Mouse (Mus musculus): ENCODE measurements around the gene Mrpl44. TPM values are rescaled to one million over a fixed set of nuclear protein-coding genes. Genes with fewer than 3 reads are reported as not detected.

Mrpl44 gene
- polyA plus RNA-seq, 1 experiment from 2014 or later = 60.8 TPM

GRCm38 (mm10) chr1:79759436-79759972, 16.3 kb upstream of the Mrpl44 start:
- Histone ChIP-seq H3K27me3 (ENCODE audit: control insufficient read depth, insufficient read depth, low read length) (no peaks in the 10 kb centered on the region), H3K9ac (ENCODE audit: low read length) (no peak overlapping the region), H3K4me2 (no peak overlapping the region), H3K4me3 (ENCODE audit: low read depth, low read length) (no peak overlapping the region), H3K9me3 (ENCODE audit: control insufficient read depth, low read length) (no peaks in the 10 kb centered on the region), H3K27ac (ENCODE audit: low read depth, low read length) (no peak overlapping the region), H3K36me3 (ENCODE audit: control insufficient read depth, insufficient read depth, low read length) (no peaks in the 10 kb centered on the region), H3K4me1 (ENCODE audit: control insufficient read depth, insufficient read depth, low read length) (peaks cover 8% of the 10 kb centered on the region)
- ATAC-seq (ENCODE audit: low FRiP score) = no peak
- 68% methylated on average over 5 of the region's 5 CpGs for WGBS
- DNase-seq (ENCODE audit: low spot score, missing footprints) = no peak

GRCm38 (mm10) chr1:79760656-79761055, 15.2 kb upstream of the Mrpl44 start:
- H3K9me3 ChIP-seq (ENCODE audit: control insufficient read depth, low read length) = no peaks in the 10 kb centered on the region
- ATAC-seq (ENCODE audit: low FRiP score) (no peak), DNase-seq (ENCODE audit: low spot score, missing footprints) (no peak)
- WGBS = 14% methylated on average over 11 of the region's 11 CpGs
- H3K4me2 ChIP-seq = peak overlapping the region; percentile 79
- no peaks in the 10 kb centered on the region for H3K27me3 ChIP-seq (ENCODE audit: control insufficient read depth, insufficient read depth, low read length)
- H3K4me3 ChIP-seq (ENCODE audit: low read depth, low read length) = peak overlapping the region; percentile 82
- H3K4me1 ChIP-seq (ENCODE audit: control insufficient read depth, insufficient read depth, low read length) = peaks cover 8% of the 10 kb centered on the region
- peak overlapping the region; percentile 87 for H3K9ac ChIP-seq (ENCODE audit: low read length)
- H3K27ac ChIP-seq (ENCODE audit: low read depth, low read length) = no peak overlapping the region
- no peaks in the 10 kb centered on the region for H3K36me3 ChIP-seq (ENCODE audit: control insufficient read depth, insufficient read depth, low read length)

DNA sequence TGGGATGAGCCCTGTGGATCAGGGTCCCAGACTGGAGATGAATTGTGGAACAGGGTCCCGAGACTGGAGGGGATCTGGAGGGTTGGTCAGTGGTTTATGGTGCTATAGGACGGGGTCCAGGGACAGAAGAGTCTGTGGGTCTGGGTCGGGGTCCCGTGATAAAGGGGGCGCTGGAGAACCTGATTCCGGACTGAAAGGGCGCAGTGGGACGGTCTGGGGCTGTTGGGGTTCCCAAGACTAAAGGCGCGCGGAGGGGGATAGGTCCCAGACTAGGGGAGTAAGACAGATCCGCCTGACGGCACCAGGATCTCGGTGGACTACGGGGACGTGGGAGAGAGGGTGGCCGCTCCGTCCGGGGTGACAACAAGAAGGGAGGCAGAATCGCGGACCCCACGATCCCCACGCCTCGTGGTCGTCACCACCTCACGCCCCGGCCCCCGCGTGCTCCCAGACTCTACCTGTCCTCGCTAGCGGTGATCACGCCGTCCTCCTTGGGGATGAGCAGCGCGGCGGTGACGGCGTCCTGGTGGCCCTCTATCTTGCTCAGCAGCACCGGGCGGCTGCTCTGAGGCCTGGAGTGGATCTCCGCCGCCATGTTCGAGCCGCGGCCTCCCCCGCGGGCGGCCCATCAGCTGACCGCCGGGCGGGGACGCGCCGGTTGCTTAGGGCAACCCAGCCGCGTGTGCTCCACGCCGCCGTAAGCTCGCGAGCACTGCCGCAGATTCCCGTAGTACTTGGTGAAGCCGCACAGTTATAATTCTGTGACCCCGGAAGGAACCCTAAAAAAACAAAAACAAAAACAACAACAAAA, 14.5 kb upstream of the Mrpl44 start:
- WGBS = under 1% methylated on average over 63 of the region's 65 CpGs
- ATAC-seq (ENCODE audit: low FRiP score) = peak; percentile 98
- H3K27me3 ChIP-seq (ENCODE audit: control insufficient read depth, insufficient read depth, low read length) = no peaks in the 10 kb centered on the region
- peak overlapping the region; percentile 87 for H3K9ac ChIP-seq (ENCODE audit: low read length)
- H3K4me3 ChIP-seq (ENCODE audit: low read depth, low read length) = peak overlapping the region; percentile 82
- peak; percentile 97 for DNase-seq (ENCODE audit: low spot score, missing footprints)
- H3K27ac ChIP-seq (ENCODE audit: low read depth, low read length) = no peak overlapping the region
- H3K36me3 ChIP-seq (ENCODE audit: control insufficient read depth, insufficient read depth, low read length) = no peaks in the 10 kb centered on the region
- H3K9me3 ChIP-seq (ENCODE audit: control insufficient read depth, low read length) = no peaks in the 10 kb centered on the region
- H3K4me1 ChIP-seq (ENCODE audit: control insufficient read depth, insufficient read depth, low read length) = peaks cover 8% of the 10 kb centered on the region
- H3K4me2 ChIP-seq = peak overlapping the region; percentile 79

DNA sequence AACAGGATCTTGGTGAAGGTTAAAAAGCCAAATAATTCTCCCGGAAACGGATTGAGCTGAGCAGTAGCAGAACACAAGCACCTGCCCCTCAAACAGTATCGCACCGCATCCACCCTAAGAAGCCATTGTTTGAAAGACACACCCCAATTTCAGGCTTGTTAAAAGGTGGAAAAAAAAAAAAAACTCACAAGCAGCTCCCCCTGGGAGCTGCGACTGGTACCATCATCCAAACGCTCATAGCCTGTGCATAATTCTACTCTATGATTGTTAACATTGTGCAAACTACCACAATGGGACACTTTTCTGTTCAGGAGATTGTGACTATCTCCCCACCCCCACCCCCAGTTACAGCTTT, 13.9 kb upstream of the Mrpl44 start:
- H3K27ac ChIP-seq (ENCODE audit: low read depth, low read length) = no peak overlapping the region
- DNase-seq (ENCODE audit: low spot score, missing footprints) (no peak), ATAC-seq (ENCODE audit: low FRiP score) (peak; percentile 57)
- H3K9me3 ChIP-seq (ENCODE audit: control insufficient read depth, low read length) = no peaks in the 10 kb centered on the region
- H3K27me3 ChIP-seq (ENCODE audit: control insufficient read depth, insufficient read depth, low read length) = no peaks in the 10 kb centered on the region
- H3K9ac ChIP-seq (ENCODE audit: low read length) = peak overlapping the region; percentile 87; the same call in 1 of the 2 replicates
- H3K4me1 ChIP-seq (ENCODE audit: control insufficient read depth, insufficient read depth, low read length) = peaks cover 8% of the 10 kb centered on the region
- no peaks in the 10 kb centered on the region for H3K36me3 ChIP-seq (ENCODE audit: control insufficient read depth, insufficient read depth, low read length)
- peak overlapping the region; percentile 79 for H3K4me2 ChIP-seq
- WGBS = under 1% methylated on average over 6 of the region's 6 CpGs
- peak overlapping the region; percentile 82 for H3K4me3 ChIP-seq (ENCODE audit: low read depth, low read length)

- Histone ChIP-seq H3K27me3 (ENCODE audit: control insufficient read depth, insufficient read depth, low read length) (no peaks in the 10 kb centered on the region), H3K9ac (ENCODE audit: low read length) (peak overlapping the region; percentile 87; the same call in 1 of the 2 replicates), H3K4me1 (ENCODE audit: control insufficient read depth, insufficient read depth, low read length) (peaks cover 8% of the 10 kb centered on the region), H3K27ac (ENCODE audit: low read depth, low read length) (no peak overlapping the region), H3K9me3 (ENCODE audit: control insufficient read depth, low read length) (no peaks in the 10 kb centered on the region), H3K4me2 (peak overlapping the region; percentile 79), H3K36me3 (ENCODE audit: control insufficient read depth, insufficient read depth, low read length) (no peaks in the 10 kb centered on the region), H3K4me3 (ENCODE audit: low read depth, low read length) (peak overlapping the region; percentile 82)
- peak; percentile 82 for DNase-seq (ENCODE audit: low spot score, missing footprints)
- 71% methylated on average over 16 of the region's 16 CpGs for WGBS
- ATAC-seq (ENCODE audit: low FRiP score) = no peak
These were observed 13.3 kb upstream of the Mrpl44 start for GRCm38 (mm10) chr1:79762282-79763250.

- no peak for DNase-seq (ENCODE audit: low spot score, missing footprints)
- ATAC-seq (ENCODE audit: low FRiP score) = no peak
- no peak overlapping the region for H3K4me2 ChIP-seq
- no peak overlapping the region for H3K27ac ChIP-seq (ENCODE audit: low read depth, low read length)
- no peak overlapping the region for H3K4me3 ChIP-seq (ENCODE audit: low read depth, low read length)
- H3K4me1 ChIP-seq (ENCODE audit: control insufficient read depth, insufficient read depth, low read length) = peaks cover 8% of the 10 kb centered on the region
- 94% methylated on average over 2 of the region's 2 CpGs for WGBS
- no peaks in the 10 kb centered on the region for H3K9me3 ChIP-seq (ENCODE audit: control insufficient read depth, low read length)
- H3K27me3 ChIP-seq (ENCODE audit: control insufficient read depth, insufficient read depth, low read length) = no peaks in the 10 kb centered on the region
- H3K9ac ChIP-seq (ENCODE audit: low read length) = no peak overlapping the region
- no peaks in the 10 kb centered on the region for H3K36me3 ChIP-seq (ENCODE audit: control insufficient read depth, insufficient read depth, low read length)
These were observed 11.8 kb upstream of the Mrpl44 start for GRCm38 (mm10) chr1:79764031-79764430.

DNA sequence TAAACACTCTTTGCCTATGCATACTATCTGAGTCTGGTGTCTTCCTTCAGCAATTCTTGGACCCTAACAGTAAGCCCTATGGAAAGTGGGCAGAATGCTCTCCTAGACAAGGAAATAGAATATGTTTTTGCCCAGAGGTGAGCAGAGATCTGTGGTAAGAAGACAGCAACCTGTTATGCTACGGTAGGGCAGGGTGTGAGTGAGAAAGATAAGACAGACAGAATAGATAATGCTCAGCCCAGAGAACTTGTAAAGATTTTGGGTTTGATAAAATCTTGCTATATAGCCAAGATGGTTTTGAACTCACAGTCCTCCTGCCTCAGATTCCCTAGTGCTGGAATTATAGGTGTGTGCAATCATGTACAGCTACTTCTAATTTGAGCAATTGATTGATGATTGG, 11.3 kb upstream of the Mrpl44 start:
- no peaks in the 10 kb centered on the region for H3K9me3 ChIP-seq (ENCODE audit: control insufficient read depth, low read length)
- H3K27ac ChIP-seq (ENCODE audit: low read depth, low read length) = no peak overlapping the region
- H3K9ac ChIP-seq (ENCODE audit: low read length) = no peak overlapping the region
- ATAC-seq (ENCODE audit: low FRiP score) = no peak
- H3K36me3 ChIP-seq (ENCODE audit: control insufficient read depth, insufficient read depth, low read length) = no peaks in the 10 kb centered on the region
- no peak overlapping the region for H3K4me2 ChIP-seq
- H3K4me3 ChIP-seq (ENCODE audit: low read depth, low read length) = no peak overlapping the region
- 97% methylated on average over 1 of the region's 1 CpGs for WGBS
- DNase-seq (ENCODE audit: low spot score, missing footprints) = no peak
- no peaks in the 10 kb centered on the region for H3K27me3 ChIP-seq (ENCODE audit: control insufficient read depth, insufficient read depth, low read length)
- H3K4me1 ChIP-seq (ENCODE audit: control insufficient read depth, insufficient read depth, low read length) = peaks cover 8% of the 10 kb centered on the region

- no peaks in the 10 kb centered on the region for H3K9me3 ChIP-seq (ENCODE audit: control insufficient read depth, low read length)
- no peak overlapping the region for H3K9ac ChIP-seq (ENCODE audit: low read length)
- H3K27ac ChIP-seq (ENCODE audit: low read depth, low read length) = no peak overlapping the region
- no peak for ATAC-seq (ENCODE audit: low FRiP score)
- no peak for DNase-seq (ENCODE audit: low spot score, missing footprints)
- no peaks in the 10 kb centered on the region for H3K4me1 ChIP-seq (ENCODE audit: control insufficient read depth, insufficient read depth, low read length)
- no peak overlapping the region for H3K4me2 ChIP-seq
- 65% methylated on average over 1 of the region's 1 CpGs for WGBS
- H3K36me3 ChIP-seq (ENCODE audit: control insufficient read depth, insufficient read depth, low read length) = no peaks in the 10 kb centered on the region
- no peaks in the 10 kb centered on the region for H3K27me3 ChIP-seq (ENCODE audit: control insufficient read depth, insufficient read depth, low read length)
- H3K4me3 ChIP-seq (ENCODE audit: low read depth, low read length) = no peak overlapping the region
These were observed 7.6 kb upstream of the Mrpl44 start for GRCm38 (mm10) chr1:79768231-79768630.
